Mouse (Mus musculus) heart, postnatal 25 days (tissue): ENCODE data around the gene Lrba. TPM values are rescaled to one million over a fixed set of nuclear protein-coding genes. Genes with fewer than 3 reads are reported as not detected.

Experiments
- DNase-seq: peaks from one replicate; pipeline ENCODE4 v3.0.0; 2022; ENCODE audit warnings: low spot score
- intact Hi-C: fragments of 180-260 bp; cut with DNase I; formaldehyde crosslinking; loops from one replicate; pipeline ENCODE4 v1.15.1; 2025
- total RNA-seq, 2 experiments: library from RNA; stranded (reverse); gene quantifications; 2 replicates each; pipeline ENCODE4 v1.2.3; 2021

Lrba gene
- total RNA-seq, 2 experiments from 2014 or later, result 17.4 to 23.1 TPM

- intact Hi-C loops, result loop anchor here (5.0 to 10.0 kb wide), 2 partner anchors 114 to 484 kb away; partner anchors contain the start of gene Dclk2
- DNase-seq, result no peak
Measured at GRCm38 (mm10) chr3:86810908-86811307, 586.4 kb downstream of the Lrba start.

DNA sequence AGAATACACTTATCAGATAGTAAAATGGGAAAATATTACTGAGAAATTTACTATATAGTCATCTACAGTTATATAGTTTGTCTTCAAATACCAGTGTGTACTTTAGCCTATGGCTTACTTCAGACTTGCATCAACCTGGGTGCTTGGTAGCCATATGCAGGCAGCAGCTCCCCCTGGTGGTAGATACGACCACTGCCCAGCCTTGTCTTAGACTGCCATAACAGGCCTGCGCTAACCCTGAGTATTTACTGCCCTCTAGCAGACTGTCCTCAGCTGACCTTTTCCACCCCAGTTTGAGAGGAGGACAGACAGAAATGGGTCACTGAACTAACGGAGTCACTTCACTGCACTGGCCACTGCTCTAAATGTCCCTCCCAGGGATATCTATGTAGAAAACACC lies 588.2 kb downstream of the Lrba start:
- intact Hi-C loops, result loop anchor here (2.0 to 10.0 kb wide), 3 partner anchors 24 to 485 kb away; partner anchors contain the start of gene Dclk2

GRCm38 (mm10) chr3:86818001-86818585 lies 593.6 kb downstream of the Lrba start:
- DNase-seq, result no peak
- intact Hi-C loops, result loop anchor here (10.0 kb wide), 1 partner anchor 107 kb away; the partner anchor contains the start of gene Dclk2

More for the DNA sequence above, 588.2 kb downstream of the Lrba start:
- peak; percentile 62 for DNase-seq

DNA sequence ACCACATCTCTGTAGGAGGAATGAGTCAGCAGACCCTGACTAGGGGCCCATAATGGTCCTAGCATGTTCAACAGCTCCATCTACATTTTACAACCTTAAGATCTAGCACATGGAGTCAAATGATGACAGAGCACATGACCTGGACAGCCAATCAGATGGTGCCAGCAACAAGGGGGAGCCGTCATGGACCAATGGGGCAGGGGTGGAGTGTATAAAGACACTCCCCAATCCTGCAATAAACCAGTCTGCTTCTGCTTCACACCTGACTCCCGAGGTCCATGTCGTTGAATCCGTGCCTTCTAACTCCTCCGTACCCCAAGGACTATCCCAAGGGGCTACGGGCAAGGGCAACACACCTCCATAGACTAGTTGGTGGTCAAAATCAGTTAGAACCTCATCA lies 594.9 kb downstream of the Lrba start:
- no peak for DNase-seq
- intact Hi-C loops, result loop anchor here (10.0 kb wide), 1 partner anchor 105 kb away; the partner anchor contains the start of gene Dclk2

DNA sequence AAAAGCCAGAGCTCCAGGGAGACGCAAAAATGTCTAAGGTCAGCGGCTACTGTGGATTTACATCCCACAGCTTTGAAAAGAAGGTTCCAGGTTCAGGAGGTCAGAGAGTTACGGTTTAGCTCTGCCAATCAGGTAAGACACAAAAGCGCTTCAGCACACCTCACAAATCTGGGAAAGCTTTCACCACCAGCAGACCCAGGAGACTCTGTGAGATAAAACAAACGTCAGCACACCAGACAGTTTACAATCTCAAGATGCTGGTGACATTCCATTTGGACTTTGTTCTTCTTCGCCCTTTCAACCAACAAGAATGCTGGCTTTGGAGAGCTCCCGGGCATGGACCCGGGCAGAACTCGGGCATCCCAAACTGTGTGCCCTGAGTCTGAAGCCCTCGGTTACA lies 595.9 kb downstream of the Lrba start:
- no peak for DNase-seq
- intact Hi-C loops, result no loop called here

- DNase-seq, result no peak
- intact Hi-C loops, result no loop called here
Measured at GRCm38 (mm10) chr3:86821383-86821782, 596.9 kb downstream of the Lrba start.

DNA sequence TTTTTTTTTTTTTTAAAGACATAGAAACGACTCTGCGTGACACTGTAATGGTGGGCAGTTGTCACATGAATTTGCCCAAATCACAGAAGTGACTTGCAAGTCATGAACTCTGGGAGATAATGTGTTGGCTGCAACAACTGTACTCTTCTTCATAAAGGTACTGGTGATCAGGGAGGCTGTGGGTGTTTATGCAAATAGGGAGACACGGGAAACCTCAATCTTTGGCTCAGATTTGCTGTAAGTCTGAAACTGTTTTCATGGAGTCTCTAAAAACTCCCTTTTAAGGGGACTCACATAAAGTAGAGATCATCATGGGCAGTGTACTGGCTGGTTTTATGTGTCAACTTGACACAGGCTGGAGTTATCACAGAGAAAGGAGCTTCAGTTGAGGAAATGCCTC lies 603.0 kb downstream of the Lrba start:
- no peak for DNase-seq
- intact Hi-C loops, result no loop called here

DNA sequence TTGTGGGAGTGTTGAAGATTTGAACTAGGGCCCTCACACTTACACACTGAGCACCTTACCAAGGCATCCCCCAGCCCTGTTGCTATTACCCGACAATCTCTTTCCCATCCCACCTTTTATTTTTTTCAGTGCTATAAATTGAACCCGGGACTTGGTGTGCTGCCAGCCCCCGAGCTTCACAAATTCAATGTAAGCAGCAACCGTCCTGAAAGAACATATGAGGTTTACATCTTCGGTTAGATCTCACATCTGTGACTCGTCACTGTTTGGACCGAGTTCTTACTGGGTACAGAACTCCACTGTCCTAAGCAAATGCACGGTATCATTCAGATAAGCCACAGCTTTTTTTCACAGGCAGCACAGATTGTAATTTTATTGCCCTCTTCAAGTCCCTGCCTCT lies 607.6 kb downstream of the Lrba start:
- intact Hi-C loops, result no loop called here

More for the DNA sequence above, 607.6 kb downstream of the Lrba start:
- DNase-seq, result no peak

Other genes with a start within 250 kb of the Lrba start
- not detected for gene Prss48, start 222.2 kb upstream of the Lrba start, total RNA-seq
- 100 to 1,000 TPM; 442 to 500 TPM for gene Rps3a1, start 82.0 kb upstream of the Lrba start, total RNA-seq